17 mouse cellular contexts compared by ENCODE assay signal in genomic region chr3:88736556-88736955, GRCm38 (mm10).
"Had no signal": no experiment of that assay in that cellular context is flagged by ENCODE, and none has a peak within 500 bp of the region (broad histone marks: within the 10 kb centered on the region; RNA-seq: fewer than 3 reads in every experiment).

No protein-coding gene starts in this region.

- H3K36me3 ChIP-seq: liver, embryonic 13.5 days; liver, embryonic 15.5 days had no signal

- ATAC-seq: liver, postnatal 0 days; midbrain, embryonic 13.5 days; midbrain, embryonic 15.5 days had no signal

- H3K4me1 ChIP-seq: liver, embryonic 13.5 days; lung, embryonic 15.5 days; midbrain, embryonic 13.5 days; midbrain, embryonic 15.5 days; neural tube, embryonic 12.5 days had no signal

- H3K4me3 ChIP-seq: liver, embryonic 13.5 days; liver, embryonic 15.5 days; lung, embryonic 15.5 days; megakaryocyte, embryonic 14.5 days; midbrain, embryonic 13.5 days; midbrain, embryonic 15.5 days; neural tube, embryonic 12.5 days had no signal

- H3K9me3 ChIP-seq: liver, embryonic 13.5 days; liver, embryonic 15.5 days; lung, embryonic 15.5 days; midbrain, embryonic 13.5 days; midbrain, embryonic 15.5 days; neural tube, embryonic 12.5 days had no signal

- H3K9ac ChIP-seq: liver, embryonic 13.5 days; liver, embryonic 15.5 days; liver, postnatal 0 days; lung, embryonic 15.5 days; midbrain, embryonic 13.5 days; midbrain, embryonic 15.5 days; neural tube, embryonic 12.5 days had no signal

- H3K27me3 ChIP-seq: liver, embryonic 13.5 days; liver, embryonic 15.5 days; lung, embryonic 15.5 days; megakaryocyte, embryonic 14.5 days; midbrain, embryonic 13.5 days; midbrain, embryonic 15.5 days; neural tube, embryonic 12.5 days had no signal

- H3K27ac ChIP-seq: liver, embryonic 13.5 days; liver, embryonic 15.5 days; lung, embryonic 15.5 days; macrophage; midbrain, embryonic 13.5 days; midbrain, embryonic 15.5 days; neural tube, embryonic 12.5 days had no signal

- H3K4me2 ChIP-seq: liver, embryonic 13.5 days; liver, embryonic 15.5 days; lung, embryonic 15.5 days; midbrain, embryonic 11.5 days; midbrain, embryonic 13.5 days; midbrain, embryonic 15.5 days; neural tube, embryonic 12.5 days had no signal

- DNase-seq: liver, embryonic 13.5 days; liver, postnatal 0 days; lung, adult 2 months; lung, postnatal 14 days; right cerebral cortex, postnatal 25 days; right cerebral cortex, postnatal 4 days; spleen, adult 18-20 months; thymus, postnatal 14 days; thymus, postnatal 36 days had no signal
